Mouse (Mus musculus) neutrophil, adult 5-6 weeks (primary cell): ENCODE data around the gene 4930415O20Rik. TPM values are rescaled to one million over a fixed set of nuclear protein-coding genes. Genes with fewer than 3 reads are reported as not detected.
"Not testable (repeated sequence)": the region's sequence is repeated elsewhere in the genome, so short reads cannot be mapped to it uniquely, and the experiment has no call there.

ENCODE experiments used
- ATAC-seq: fragments of 151-379, 151-347 bp; 2 replicates; pipeline ENCODE4 v1.8.0; 2017; ENCODE audit warnings: mild to moderate bottlenecking, moderate TSS enrichment; ENCODE audit not compliant: insufficient number of reproducible peaks, poor library complexity, low FRiP score, severe bottlenecking; ENCODE audit errors: extremely low read depth
- total RNA-seq: library from RNA; stranded (forward); fragments of 200-1000 nt; gene quantifications from 2 replicates; pipeline ENCODE4 v1.2.3, GENCODE M21; 2017

Gene 4930415O20Rik
- total RNA-seq, 1 experiment from 2014 or later, result not detected

DNA sequence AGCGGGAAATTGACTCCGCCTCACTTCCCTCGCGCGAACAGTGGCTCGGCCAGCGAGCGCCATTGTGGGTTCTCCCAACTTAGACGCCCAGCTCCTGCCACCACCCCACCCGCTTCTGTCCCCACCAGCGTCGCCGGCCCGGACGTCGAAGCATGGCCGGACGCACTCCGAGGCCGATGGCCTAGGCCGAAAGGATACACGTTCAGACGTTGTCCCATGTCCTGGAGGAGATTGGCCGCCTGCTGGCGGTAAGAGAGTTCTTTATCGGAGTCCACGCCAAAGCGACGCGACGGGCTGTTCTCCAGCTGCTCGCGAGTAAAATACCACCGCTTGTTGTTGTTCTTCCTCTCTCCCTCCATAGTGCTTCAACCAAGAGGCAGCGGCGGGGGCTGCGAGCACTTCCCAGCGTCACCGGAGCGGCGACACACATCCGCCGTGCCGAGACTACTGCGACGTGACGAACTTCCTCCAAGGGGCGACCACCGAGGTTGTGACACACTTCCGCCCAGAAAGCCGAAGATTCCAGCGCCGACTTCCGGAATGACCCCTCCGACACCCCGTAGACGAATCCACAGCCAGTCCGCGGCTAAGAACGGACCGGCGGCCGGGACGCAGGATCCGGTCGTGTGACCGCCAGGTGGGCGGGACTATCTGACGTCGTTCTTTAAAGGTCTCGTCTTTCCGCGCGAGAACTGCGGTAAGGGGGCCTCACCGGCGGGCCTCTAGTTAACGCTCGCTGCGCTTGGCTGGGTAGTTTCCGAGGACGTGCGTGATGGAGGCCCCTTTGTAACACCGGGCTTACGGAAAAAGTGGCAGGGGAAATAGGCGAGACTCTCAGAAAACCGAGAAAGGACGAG lies 3.3 kb upstream of the 4930415O20Rik start:
- peak; percentile 91 for ATAC-seq

DNA sequence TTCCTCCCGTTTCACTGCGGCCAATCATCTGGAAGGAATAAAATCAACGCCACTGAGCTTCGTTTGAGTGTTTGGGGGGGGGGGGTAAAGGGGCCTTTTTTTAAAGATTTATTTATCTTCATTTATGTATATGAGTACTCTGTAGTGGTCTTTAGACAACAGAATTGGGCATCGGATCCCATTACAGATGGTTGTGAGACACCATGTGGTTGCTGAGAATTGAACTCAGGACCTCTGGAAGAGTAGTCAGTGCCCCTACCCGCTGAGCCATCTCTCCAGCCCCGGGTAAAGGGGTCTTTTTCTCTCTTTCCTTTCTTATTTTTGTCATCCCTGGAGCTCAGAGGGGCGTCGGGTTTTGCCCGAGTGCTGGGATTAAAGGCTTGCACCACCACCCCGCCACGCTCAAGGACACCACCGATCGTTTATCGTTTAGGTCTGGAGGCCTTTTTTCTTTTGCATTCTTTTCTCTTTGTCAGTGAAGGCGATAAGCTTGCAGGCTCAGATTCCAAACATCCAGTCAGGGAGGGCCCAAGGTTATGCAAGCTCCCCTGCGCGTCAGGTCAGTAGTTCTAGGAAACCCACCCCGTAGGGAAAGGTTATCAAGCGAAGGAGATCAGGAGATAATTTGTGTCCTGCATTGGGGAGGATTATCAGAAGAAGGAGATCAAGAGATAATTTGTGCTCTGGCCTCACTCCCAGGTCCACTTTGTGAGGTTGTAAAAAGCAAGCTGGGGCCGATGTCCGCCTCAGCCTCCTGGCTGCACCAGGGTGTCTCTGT lies 2.4 kb upstream of the 4930415O20Rik start:
- no peak for ATAC-seq

DNA sequence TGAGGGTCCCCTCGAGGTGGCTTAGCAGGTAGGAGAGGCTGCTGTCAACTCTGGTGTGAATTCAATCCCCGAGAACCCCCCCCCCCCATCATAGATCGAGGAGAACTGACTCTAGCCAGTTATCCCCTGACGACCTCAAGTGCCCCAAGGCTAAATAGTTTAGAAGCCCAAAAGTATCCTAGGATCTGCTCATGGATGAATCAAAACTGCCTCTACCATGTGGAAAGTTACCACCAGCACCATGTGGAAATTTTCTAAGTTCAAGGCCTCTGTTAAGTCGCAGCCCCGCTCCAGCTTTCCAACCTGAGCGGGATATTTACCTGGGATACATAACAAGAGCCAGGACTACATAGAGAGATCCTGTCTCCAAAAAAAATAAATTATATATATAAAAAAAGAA lies 1.6 kb upstream of the 4930415O20Rik start:
- no peak for ATAC-seq

DNA sequence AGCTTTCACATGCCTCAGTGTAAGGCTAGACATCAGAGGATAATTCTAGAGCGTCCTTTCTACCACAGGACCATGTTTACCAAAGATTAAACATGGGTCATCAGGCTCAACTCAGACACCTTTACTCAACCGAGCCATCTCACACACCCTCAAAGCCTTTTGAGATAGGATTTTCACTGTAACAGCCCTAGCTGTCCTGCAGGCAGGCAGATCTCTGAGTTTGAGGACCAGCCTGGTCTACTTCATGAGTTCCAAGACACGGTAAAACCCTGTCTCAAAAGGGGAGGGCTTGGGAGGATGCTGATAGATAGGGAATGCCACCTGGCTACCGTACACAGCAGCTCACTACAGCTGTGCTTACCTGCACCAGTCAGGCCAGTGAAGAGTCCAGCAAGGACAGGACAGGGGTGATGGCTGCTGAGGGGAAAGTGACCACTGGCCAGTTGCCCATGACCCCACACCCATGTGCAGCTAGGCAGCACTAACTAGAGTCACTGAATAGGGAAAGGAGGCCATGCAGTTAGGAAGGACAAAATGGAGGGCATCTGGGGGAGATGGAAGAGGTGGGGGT lies 924 bp upstream of the 4930415O20Rik start:
- ATAC-seq, result no peak

DNA sequence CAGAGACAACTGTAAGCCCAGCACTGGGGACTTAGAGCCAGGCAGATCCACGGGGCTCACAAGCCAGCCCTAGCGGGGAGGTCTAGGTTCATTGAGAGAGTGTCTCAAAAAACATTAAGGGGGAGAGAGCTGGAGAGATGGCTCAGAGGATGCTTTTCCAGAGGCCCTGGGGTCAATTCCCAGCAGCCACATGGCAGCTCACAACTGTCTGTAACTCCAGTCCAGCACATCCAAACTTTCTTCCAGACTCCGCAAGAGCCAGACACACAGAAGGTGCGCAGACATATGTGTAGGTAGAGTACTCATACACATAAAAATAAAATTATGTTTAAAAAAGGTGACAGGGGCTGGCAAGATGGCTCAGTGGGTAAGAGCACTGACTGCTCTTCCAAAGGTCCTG lies 2.5 kb downstream of the 4930415O20Rik start:
- ATAC-seq, result no peak

DNA sequence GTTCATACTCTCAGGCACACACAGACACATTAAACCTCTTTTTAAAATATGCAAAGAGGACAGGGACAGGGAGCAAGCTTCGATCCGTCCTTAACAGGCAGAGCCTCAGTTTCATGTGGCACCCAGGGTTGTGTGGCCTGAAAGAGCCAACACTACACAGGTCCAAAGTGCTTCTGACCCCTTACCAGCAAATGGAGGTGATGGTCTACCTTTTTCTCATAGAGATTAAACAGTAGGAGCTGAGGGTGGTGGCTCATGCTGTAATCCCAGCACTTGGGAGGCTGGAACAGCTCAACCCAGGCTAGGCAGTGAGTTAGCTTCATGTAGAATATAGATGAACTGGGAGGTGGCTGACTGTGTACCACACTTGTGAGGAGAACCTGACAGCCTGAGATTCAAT lies 8.5 kb downstream of the 4930415O20Rik start:
- no peak for ATAC-seq

DNA sequence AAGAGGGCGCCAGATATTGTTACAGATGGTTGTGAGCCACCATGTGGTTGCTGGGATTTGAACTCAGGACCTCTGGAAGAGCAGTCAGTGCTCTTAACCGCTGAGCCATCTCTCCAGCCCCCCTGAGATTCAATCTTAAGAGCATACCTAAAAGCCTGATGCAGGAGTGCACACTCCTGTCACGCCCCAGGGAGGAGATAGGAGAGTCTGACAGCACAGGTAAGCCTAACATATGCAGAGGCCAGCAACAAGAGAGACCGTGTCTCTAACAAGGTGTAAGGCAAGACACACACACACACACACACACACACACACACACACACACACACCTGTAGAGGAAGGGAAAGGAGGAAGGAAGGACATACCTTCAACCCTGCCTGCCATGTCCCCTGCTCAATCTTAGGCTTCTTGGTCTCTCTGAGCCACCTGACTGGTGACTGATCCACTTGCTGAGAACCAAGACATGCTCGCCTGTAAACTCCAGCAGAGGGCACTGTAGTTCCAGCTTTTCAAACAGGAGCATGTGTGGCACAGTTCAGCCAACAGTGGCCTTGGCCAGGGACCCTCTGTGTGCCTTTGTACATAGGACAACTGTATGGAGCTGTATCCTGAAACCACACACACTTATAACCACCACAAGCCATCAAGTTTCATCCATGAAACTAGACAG lies 9.1 kb downstream of the 4930415O20Rik start:
- peak; percentile 64; the same call in 1 of the 2 replicates for ATAC-seq

DNA sequence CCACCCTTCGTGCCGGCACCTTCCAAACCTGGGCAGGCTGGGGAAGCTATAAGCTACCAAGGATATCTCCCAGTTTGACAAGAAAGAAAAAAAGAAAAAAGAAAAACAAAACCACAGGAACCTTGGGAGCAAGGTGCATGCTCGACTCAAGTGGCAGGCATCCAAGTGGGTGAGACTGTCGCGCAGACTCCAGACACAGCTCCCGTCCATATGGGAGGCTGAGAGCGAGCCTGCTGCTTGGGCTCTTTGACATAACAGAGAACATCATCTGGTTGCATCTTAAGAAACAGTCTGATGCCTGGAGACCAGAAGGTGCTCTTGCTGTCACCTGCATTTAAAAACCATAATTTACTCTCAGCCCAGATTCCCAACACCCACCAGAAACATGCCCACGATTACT lies 11.6 kb downstream of the 4930415O20Rik start:
- ATAC-seq, result no peak

DNA sequence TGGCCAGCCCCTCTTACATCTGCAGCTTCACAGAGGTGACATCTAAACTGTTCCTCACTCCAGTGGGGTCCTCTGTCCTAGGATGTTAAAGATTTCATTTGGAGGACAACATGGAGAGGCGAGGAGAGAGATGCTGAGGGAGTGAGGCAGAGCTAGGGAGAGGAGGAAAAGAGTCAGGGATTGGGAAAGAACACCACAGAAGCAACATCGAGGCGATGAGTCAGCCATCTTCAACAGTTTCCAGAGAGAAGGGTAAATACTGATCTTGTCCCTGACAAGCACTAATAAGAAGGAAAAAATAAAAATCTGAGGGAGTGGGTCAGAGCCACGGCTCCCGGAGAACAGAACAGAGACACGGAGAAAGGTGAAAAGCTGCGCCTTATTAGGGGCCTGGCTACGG lies 12.2 kb downstream of the 4930415O20Rik start:
- ATAC-seq, result no peak

DNA sequence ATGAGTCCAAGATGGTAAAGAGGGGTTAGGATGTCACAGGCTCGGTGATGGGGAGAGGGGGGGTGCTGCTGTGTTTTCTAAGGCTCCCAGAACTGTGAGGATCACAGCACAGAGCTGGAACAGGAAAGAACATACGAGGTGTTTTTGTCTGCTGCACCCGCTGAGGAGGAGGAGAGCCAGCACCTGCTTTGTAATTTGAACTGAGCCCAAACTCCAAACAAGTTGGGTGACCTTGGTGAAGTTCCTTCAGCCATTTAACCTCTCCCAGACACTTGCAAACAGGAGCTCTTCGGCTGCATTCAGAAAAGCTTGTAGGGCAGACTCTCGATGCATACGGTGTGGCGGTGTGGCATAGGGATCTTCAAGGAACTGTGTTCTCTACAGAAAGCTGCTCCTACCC lies 14.6 kb downstream of the 4930415O20Rik start:
- ATAC-seq, result no peak

DNA sequence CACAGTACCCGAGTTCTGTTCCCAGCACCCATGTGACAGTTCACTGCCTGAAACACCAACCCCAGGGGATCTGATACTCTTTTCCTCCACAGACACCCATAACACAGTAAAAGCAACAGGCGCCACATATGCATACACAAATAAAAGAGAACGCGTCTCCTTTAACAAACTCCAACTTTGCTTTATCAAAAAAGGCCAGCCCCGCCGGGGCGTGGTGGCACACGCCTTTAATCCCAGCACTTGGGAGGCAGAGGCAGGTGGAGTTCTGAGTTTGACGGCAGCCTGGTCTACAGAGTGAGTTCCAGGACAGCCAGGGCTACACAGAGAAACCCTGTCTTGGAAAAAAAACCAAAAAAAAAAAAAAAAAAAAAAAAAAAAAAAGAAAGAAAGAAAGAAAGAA lies 15.3 kb downstream of the 4930415O20Rik start:
- ATAC-seq, result not testable (repeated sequence)

DNA sequence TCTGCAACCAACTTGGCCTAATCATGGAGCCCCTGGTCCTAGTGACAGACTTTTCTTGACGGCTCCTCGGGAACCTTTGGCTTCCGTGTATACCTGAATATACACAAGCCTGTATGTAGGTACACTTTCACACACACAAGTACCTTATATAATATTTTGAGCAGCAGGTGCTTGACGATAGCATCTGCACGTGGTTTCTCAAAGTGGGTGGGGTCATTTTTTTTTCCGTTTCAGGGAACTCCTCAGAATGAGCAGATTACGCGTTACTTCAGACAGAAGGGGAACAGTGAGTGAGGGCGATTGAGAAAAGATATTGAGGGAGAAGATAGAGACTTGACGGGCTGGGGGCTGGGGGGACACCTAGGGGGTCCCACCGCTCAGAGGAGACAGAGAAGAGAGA lies 16.9 kb downstream of the 4930415O20Rik start:
- no peak for ATAC-seq

DNA sequence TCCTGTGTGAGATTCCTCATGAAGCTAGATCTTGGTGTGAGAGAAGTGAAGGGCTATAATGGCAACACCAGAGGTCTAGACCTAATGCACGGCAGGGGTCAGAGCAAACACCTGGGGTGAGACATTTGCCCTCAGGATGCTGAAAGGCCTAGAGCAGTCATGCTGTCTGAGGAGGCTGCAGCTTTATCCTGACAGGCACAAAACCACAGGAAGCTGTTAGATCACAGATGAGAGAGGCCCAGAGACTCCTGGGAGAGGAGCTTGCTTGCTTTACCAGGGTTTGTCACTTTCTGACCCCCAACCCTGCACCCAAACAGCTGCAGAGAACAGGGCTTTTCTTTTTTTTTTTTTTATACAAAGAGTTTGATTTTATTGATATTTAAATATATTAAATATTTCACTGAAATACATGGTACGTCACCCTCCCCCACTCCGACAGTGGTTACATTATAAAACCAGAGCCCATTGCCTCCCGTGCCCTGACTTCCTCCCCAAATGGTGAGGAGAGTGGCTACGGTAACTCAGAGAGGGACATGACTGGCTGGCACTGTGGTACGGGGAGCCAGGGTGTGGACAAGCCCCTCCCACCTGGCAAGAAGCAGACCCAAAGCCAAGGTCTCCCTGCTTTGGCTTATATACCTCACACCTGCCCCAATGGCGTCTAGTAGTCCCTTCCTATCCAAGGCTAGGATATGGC lies 19.0 kb downstream of the 4930415O20Rik start:
- no peak for ATAC-seq

DNA sequence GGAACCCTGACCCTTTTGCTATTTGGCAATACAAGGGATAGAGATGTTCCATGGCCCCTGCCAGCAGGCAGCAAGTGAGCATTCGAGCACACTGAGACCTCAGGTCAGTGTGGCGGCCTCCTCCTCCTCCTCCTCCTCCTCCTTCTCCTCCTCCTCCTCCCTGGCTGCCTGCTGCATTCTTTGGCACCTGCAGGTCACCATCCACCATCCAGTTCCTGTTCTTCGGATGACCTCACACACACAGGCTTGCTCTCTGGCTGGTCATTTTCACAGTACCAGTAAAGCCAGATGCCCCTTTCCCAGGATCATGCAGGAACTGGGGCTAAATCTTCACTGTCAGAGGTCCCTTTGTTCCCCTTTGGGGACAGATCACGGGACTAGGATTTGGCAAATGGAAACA lies 20.6 kb downstream of the 4930415O20Rik start:
- no peak for ATAC-seq

DNA sequence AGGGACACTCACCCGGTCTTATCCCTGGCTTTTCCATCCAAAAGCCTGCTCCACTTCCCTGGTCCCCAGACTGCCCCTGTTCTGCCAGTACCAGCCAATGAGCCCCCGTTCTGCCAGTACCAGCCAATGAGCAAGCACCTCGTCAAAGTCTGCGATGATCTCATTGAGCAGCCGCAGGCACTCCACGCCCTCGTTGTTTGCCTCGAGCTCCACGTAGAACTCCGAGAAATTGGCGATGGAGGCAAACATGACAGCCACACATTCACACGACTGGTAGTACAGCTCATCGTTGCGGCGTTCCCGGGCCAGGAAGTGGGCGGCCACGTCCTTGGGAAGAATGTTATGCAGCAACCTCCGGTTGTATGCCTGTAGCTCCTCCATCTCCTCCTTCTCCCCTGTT lies 23.4 kb downstream of the 4930415O20Rik start:
- ATAC-seq, result no peak

DNA sequence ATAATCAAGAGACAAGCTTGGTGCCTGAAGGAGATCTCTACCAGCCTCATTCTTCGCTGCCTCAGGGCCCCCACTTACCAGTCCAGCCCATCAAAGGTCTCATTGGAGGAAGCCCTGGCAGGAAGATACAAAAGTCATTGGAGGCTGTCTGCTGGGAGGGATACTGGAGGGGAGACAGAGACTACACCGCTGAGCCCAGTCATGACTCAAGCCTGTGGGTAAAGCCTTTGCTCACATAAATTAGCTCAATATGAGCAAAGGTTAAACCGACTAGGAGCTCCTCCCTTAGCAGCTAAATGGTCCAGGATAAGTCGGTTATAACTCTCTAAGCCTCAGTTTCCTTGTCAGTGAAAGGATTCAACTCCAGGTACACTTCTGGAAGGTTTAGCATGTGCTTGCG lies 24.2 kb downstream of the 4930415O20Rik start:
- no peak for ATAC-seq

DNA sequence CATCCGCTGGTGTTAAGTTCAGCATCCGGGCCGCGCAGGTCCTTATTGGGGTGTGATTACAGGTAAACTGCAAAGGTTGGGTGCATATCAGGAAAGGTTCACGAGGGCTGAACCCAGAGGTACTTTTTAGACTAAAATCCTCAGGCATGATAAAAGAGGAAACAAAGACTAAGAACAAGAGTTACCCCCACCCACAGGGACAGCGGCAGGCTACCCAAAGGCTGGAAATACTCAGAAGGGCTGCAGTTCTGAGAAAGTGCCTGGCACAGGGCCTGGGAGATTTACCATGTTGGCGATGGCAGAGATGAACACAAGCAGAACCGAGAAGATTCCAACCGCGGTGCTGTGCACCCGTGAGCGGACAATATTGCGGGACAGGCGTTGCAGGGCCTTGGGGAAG lies 25.8 kb downstream of the 4930415O20Rik start:
- ATAC-seq, result no peak

DNA sequence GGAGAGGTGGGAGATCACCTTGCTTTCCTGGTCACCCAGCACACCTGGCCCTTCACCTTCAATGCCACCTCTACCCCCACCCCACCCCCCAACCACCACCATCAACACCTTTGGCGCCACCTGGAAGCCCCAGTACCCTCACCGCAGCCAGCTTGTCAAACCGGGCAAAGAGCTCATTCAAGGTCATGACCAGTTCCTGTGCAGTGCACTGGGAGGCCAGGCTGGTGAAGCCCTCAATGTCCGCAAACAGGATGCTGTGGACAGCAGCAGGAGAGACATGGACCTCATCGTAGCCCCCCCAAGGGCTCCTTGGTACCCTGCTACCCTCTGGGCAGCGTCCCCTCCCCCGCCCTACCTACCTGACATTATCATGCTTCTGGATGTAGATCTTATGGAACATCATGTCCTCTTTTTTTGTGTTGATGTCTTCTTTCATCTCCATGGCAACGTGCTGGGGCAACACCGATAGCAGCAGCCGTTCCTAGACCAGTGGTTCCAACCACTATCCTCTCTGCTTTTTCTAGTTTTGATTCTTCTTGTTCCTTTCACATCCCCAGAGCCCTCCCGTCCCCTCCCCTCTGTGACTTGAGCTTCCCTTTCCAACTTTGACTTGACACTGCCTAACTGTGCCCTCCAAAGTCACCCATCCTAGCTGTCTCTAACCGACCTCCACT lies 29.4 kb downstream of the 4930415O20Rik start:
- no peak for ATAC-seq
